Comparison of ENCODE assay signal across 13 mouse cellular contexts in the genomic region with DNA sequence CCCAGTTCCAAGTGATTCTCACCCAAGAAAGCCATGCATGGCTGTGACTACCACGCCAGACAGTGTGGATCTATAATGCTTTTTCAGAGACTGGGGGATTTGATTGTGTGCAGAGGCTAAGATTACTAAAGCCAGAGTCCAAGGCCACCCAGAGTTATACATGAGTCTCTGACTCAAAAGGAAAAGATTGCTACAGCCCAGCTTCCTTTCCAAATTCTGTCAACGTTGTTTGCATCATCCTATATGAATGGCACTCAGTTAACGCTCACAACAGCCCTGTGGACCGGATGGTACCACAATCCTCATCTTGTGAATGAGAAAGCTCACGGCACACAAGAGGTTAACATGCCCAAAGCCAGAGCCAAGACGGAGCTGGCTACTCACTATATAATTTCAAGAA. TPM values are rescaled to one million over a fixed set of nuclear protein-coding genes. Genes with fewer than 3 reads are reported as not detected.
DNase-seq lines count a peak whose midpoint lies in the region; ATAC-seq lines count a peak whose summit lies in the region.
"Had no signal": no experiment of that assay in that cellular context is flagged by ENCODE, and none has a peak within 500 bp of the region (broad histone marks: within the 10 kb centered on the region; RNA-seq: fewer than 3 reads in every experiment).

No protein-coding gene starts in this region.

- DNase-seq in heart, adult 8-10 months (ENCODE audit: low spot score), result no peak
- no peak for DNase-seq in lung, postnatal 10 days
- DNase-seq in urinary bladder, postnatal 25 days (ENCODE audit: low spot score), result no peak
- no peak for DNase-seq in right cerebral cortex, adult 18-20 months
- DNase-seq: adrenal gland, postnatal 10 days; gastrocnemius, postnatal 25 days; kidney, adult 18-20 months; liver, postnatal 0 days had no signal

- no peak for ATAC-seq in heart, embryonic 14.5 days (ENCODE audit: insufficient number of reproducible peaks, insufficient read depth, low FRiP score, low read depth)
- ATAC-seq in lung, embryonic 16.5 days (ENCODE audit: low read depth), result peak; percentile 23; the same call in 1 of the 2 replicates
- ATAC-seq in embryonic facial prominence, embryonic 15.5 days (ENCODE audit: insufficient number of reproducible peaks, low FRiP score, low TSS enrichment, low read depth), result no peak
- ATAC-seq in neural tube, embryonic 14.5 days (ENCODE audit: low read depth), result no peak
- ATAC-seq: liver, postnatal 0 days had no signal

- H3K4me3 ChIP-seq in heart, embryonic 14.5 days (ENCODE audit: control insufficient read depth in 1 of 2, insufficient read depth in 1 of 2, low read depth in 1 of 2, low read length in 2 of 2), result no peak overlapping the region
- H3K4me3 ChIP-seq in lung, embryonic 16.5 days (ENCODE audit: low read length), result no peak overlapping the region
- no peak overlapping the region for H3K4me3 ChIP-seq in embryonic facial prominence, embryonic 15.5 days (replicated peaks)
- H3K4me3 ChIP-seq in neural tube, embryonic 14.5 days (ENCODE audit: low read depth, low read length), result no peak overlapping the region
- H3K4me3 ChIP-seq: midbrain, embryonic 12.5 days had no signal

- peak overlapping the region; percentile 74 to 83; a peak in 3 of 4 replicates for H3K27ac ChIP-seq in heart, embryonic 14.5 days (replicated peaks in 1 of 2; ENCODE audit: control insufficient read depth in 1 of 2, insufficient read depth in 1 of 2, low read depth in 2 of 2, low read length in 2 of 2)
- peak overlapping the region; percentile 53 for H3K27ac ChIP-seq in lung, embryonic 16.5 days (ENCODE audit: low read length)
- H3K27ac ChIP-seq in embryonic facial prominence, embryonic 15.5 days (replicated peaks), result peak overlapping the region; percentile 71
- H3K27ac ChIP-seq in neural tube, embryonic 14.5 days (ENCODE audit: low read depth, low read length), result peak overlapping the region; percentile 23; the same call in 1 of the 2 replicates

- H3K4me1 ChIP-seq in heart, embryonic 14.5 days (ENCODE audit: control insufficient read depth in 2 of 2, insufficient read depth in 2 of 2, low read length in 2 of 2), result peaks cover 44 to 85% of the 10 kb centered on the region in 2 experiments
- H3K4me1 ChIP-seq in lung, embryonic 16.5 days (replicated peaks; ENCODE audit: control insufficient read depth, insufficient read depth, low read length), result peaks cover 39% of the 10 kb centered on the region
- peaks cover 65% of the 10 kb centered on the region for H3K4me1 ChIP-seq in embryonic facial prominence, embryonic 15.5 days
- peaks cover 31% of the 10 kb centered on the region for H3K4me1 ChIP-seq in neural tube, embryonic 14.5 days (ENCODE audit: control insufficient read depth, insufficient read depth, low read length)

- no peaks in the 10 kb centered on the region for H3K27me3 ChIP-seq in heart, embryonic 14.5 days (ENCODE audit: control insufficient read depth, insufficient read depth, low read length)
- no peaks in the 10 kb centered on the region for H3K27me3 ChIP-seq in lung, embryonic 16.5 days (ENCODE audit: control insufficient read depth, insufficient read depth, low read depth, low read length)
- H3K27me3 ChIP-seq in embryonic facial prominence, embryonic 15.5 days, result no peaks in the 10 kb centered on the region
- no peaks in the 10 kb centered on the region for H3K27me3 ChIP-seq in neural tube, embryonic 14.5 days (ENCODE audit: control insufficient read depth, insufficient read depth, low read length)
- H3K27me3 ChIP-seq: midbrain, embryonic 12.5 days had no signal

- WGBS in heart, embryonic 14.5 days, result 63% methylated on average over 6 of the region's 6 CpGs
- 60% methylated on average over 6 of the region's 6 CpGs for WGBS in lung, embryonic 16.5 days
- 62% methylated on average over 6 of the region's 6 CpGs for WGBS in embryonic facial prominence, embryonic 15.5 days
- 79% methylated on average over 6 of the region's 6 CpGs for WGBS in neural tube, embryonic 14.5 days

- peak overlapping the region; percentile 47 for H3K9ac ChIP-seq in heart, embryonic 14.5 days (ENCODE audit: low read length)
- H3K9ac ChIP-seq in lung, embryonic 16.5 days (ENCODE audit: low read length), result no peak overlapping the region
- no peak overlapping the region for H3K9ac ChIP-seq in embryonic facial prominence, embryonic 15.5 days
- 0 out of 2 replicates have a peak overlapping the region, but pooled peaks have one; percentile 13 for H3K9ac ChIP-seq in neural tube, embryonic 14.5 days (replicated peaks; ENCODE audit: low read depth, low read length)
- H3K9ac ChIP-seq: liver, postnatal 0 days; midbrain, embryonic 12.5 days had no signal

- peak overlapping the region; percentile 1; the same call in 1 of the 2 replicates for H3K4me2 ChIP-seq in heart, embryonic 14.5 days (ENCODE audit: low read length)
- no peak overlapping the region for H3K4me2 ChIP-seq in lung, embryonic 16.5 days (ENCODE audit: low read depth, low read length)
- H3K4me2 ChIP-seq in embryonic facial prominence, embryonic 15.5 days (replicated peaks), result no peak overlapping the region
- H3K4me2 ChIP-seq in neural tube, embryonic 14.5 days (ENCODE audit: low read depth, low read length), result no peak overlapping the region
- H3K4me2 ChIP-seq: midbrain, embryonic 12.5 days had no signal

- peaks cover 46% of the 10 kb centered on the region for H3K36me3 ChIP-seq in heart, embryonic 14.5 days (ENCODE audit: control insufficient read depth, insufficient read depth, low read length)
- H3K36me3 ChIP-seq in lung, embryonic 16.5 days (ENCODE audit: control insufficient read depth, insufficient read depth, low read length), result peaks cover 9% of the 10 kb centered on the region; the same call in 1 of the 2 replicates
- peaks cover 7% of the 10 kb centered on the region; the same call in 1 of the 2 replicates for H3K36me3 ChIP-seq in embryonic facial prominence, embryonic 15.5 days
- peaks cover 5% of the 10 kb centered on the region; the same call in 1 of the 2 replicates for H3K36me3 ChIP-seq in neural tube, embryonic 14.5 days (ENCODE audit: control insufficient read depth, insufficient read depth, low read length)

- no peaks in the 10 kb centered on the region for H3K9me3 ChIP-seq in heart, embryonic 14.5 days (ENCODE audit: control insufficient read depth, low read length)
- H3K9me3 ChIP-seq in lung, embryonic 16.5 days (ENCODE audit: control insufficient read depth, low read length), result no peaks in the 10 kb centered on the region
- no peaks in the 10 kb centered on the region for H3K9me3 ChIP-seq in embryonic facial prominence, embryonic 15.5 days (replicated peaks)
- no peaks in the 10 kb centered on the region for H3K9me3 ChIP-seq in neural tube, embryonic 14.5 days (ENCODE audit: control insufficient read depth, low read length)
- H3K9me3 ChIP-seq: midbrain, embryonic 12.5 days had no signal

RNA-seq across cellular contexts. Expression of a gene that starts 48.0 kb away (rescaled TPM):
- 35.9 and 38.0 TPM in 2 replicates for polyA plus RNA-seq in heart, embryonic 14.5 days (2014; fragmentation: Nextera tagmentation; extraction: Ambion mirVana)
- total RNA-seq in heart, adult 8-10 months (2022), result 10 to 100 TPM; 35.5 to 60.5 (median 45.4) TPM
- polyA plus RNA-seq in lung, embryonic 16.5 days (2015; fragmentation: Nextera tagmentation; extraction: Ambion mirVana), result 40.6 and 48.7 TPM in 2 replicates
- 50.4 and 50.9 TPM in 2 replicates for polyA plus RNA-seq in embryonic facial prominence, embryonic 15.5 days (2015; fragmentation: Nextera tagmentation; extraction: Ambion mirVana)
- polyA plus RNA-seq in neural tube, embryonic 14.5 days (2014; fragmentation: Nextera tagmentation; extraction: Ambion mirVana), result 63.4 and 69.3 TPM in 2 replicates

Comparison
In these comparisons a context has a peak if more than half of its experiments do, and no peak if none do; other contexts are left out.
1. H3K27ac ChIP-seq: peak in every context shown above with its lines; median percentile 78 in heart, embryonic 14.5 days; 71 in embryonic facial prominence, embryonic 15.5 days; 53 in lung, embryonic 16.5 days; 23 in neural tube, embryonic 14.5 days.
2. H3K9ac ChIP-seq: peak in heart, embryonic 14.5 days (single experiment) and neural tube, embryonic 14.5 days (single experiment); none in lung, embryonic 16.5 days (single experiment) and embryonic facial prominence, embryonic 15.5 days (single experiment).